Mouse (Mus musculus): ENCODE results near the gene Siglece. TPM values are rescaled to one million over a fixed set of nuclear protein-coding genes. Genes with fewer than 3 reads are reported as not detected.
"Not testable (repeated sequence)": the region's sequence is repeated elsewhere in the genome, so short reads cannot be mapped to it uniquely, and the experiment has no call there.

Siglece gene
- 0.43 and 0.73 TPM in 2 replicates for polyA plus RNA-seq (2015; fragmentation: Nextera tagmentation; extraction: Ambion mirVana)

- no peak for DNase-seq (ENCODE audit: low spot score)
Observed at GRCm38 (mm10) chr7:43660002-43660401, at the start of gene Siglece. Gene Siglece (minus strand): TSS chr7:43660161.

- no peak for DNase-seq (ENCODE audit: low spot score)
Observed at GRCm38 (mm10) chr7:43690118-43690517, 30.2 kb upstream of the Siglece start, which contains the start of gene Klk14. Gene Klk14 (plus strand): TSS chr7:43690418.

GRCm38 (mm10) chr7:43685088-43685487 lies 25.1 kb upstream of the Siglece start:
- no peak for DNase-seq (ENCODE audit: low spot score)

GRCm38 (mm10) chr7:43682511-43682910 lies 22.6 kb upstream of the Siglece start:
- not testable (repeated sequence) for DNase-seq (ENCODE audit: low spot score)

GRCm38 (mm10) chr7:43680960-43681359 lies 21.0 kb upstream of the Siglece start:
- peak; percentile 53 for DNase-seq (ENCODE audit: low spot score)

GRCm38 (mm10) chr7:43678517-43678916 lies 18.6 kb upstream of the Siglece start:
- peak; percentile 16 for DNase-seq (ENCODE audit: low spot score)

GRCm38 (mm10) chr7:43675091-43675490 lies 15.1 kb upstream of the Siglece start:
- DNase-seq (ENCODE audit: low spot score): no peak

- DNase-seq (ENCODE audit: low spot score): no peak
Observed at GRCm38 (mm10) chr7:43672581-43673260, 12.8 kb upstream of the Siglece start.

GRCm38 (mm10) chr7:43671809-43672580 lies 12.0 kb upstream of the Siglece start, which contains the start of gene Ctu1:
Gene Ctu1 (plus strand): TSS chr7:43672016.
- DNase-seq (ENCODE audit: low spot score): peak; percentile 92

- DNase-seq (ENCODE audit: low spot score): no peak
Observed at GRCm38 (mm10) chr7:43671064-43671808, 11.3 kb upstream of the Siglece start.

GRCm38 (mm10) chr7:43668582-43668981 lies 8.6 kb upstream of the Siglece start:
- peak; percentile 56 for DNase-seq (ENCODE audit: low spot score)

- DNase-seq (ENCODE audit: low spot score): not testable (repeated sequence)
Observed at GRCm38 (mm10) chr7:43667221-43667620, 7.3 kb upstream of the Siglece start.

GRCm38 (mm10) chr7:43662804-43663203 lies 2.8 kb upstream of the Siglece start:
- no peak for DNase-seq (ENCODE audit: low spot score)

GRCm38 (mm10) chr7:43656232-43656631 lies 3.7 kb downstream of the Siglece start:
- no peak for DNase-seq (ENCODE audit: low spot score)

GRCm38 (mm10) chr7:43654519-43654918 lies 5.4 kb downstream of the Siglece start:
- no peak for DNase-seq (ENCODE audit: low spot score)

GRCm38 (mm10) chr7:43652683-43653082 lies 7.3 kb downstream of the Siglece start:
- DNase-seq (ENCODE audit: low spot score): no peak

GRCm38 (mm10) chr7:43643046-43643652 lies 16.8 kb downstream of the Siglece start:
- DNase-seq (ENCODE audit: low spot score): no peak

- no peak for DNase-seq (ENCODE audit: low spot score)
Observed at GRCm38 (mm10) chr7:43642587-43642986, 17.4 kb downstream of the Siglece start.

GRCm38 (mm10) chr7:43637118-43637517 lies 22.8 kb downstream of the Siglece start:
- no peak for DNase-seq (ENCODE audit: low spot score)

GRCm38 (mm10) chr7:43636194-43636593 lies 23.8 kb downstream of the Siglece start:
- no peak for DNase-seq (ENCODE audit: low spot score)

GRCm38 (mm10) chr7:43634500-43634899 lies 25.5 kb downstream of the Siglece start, which contains the start of gene Ceacam18:
Gene Ceacam18 (plus strand): TSS chr7:43634707.
- no peak for DNase-seq (ENCODE audit: low spot score)
